21 mouse cellular contexts compared by ENCODE assay signal in the genomic region with DNA sequence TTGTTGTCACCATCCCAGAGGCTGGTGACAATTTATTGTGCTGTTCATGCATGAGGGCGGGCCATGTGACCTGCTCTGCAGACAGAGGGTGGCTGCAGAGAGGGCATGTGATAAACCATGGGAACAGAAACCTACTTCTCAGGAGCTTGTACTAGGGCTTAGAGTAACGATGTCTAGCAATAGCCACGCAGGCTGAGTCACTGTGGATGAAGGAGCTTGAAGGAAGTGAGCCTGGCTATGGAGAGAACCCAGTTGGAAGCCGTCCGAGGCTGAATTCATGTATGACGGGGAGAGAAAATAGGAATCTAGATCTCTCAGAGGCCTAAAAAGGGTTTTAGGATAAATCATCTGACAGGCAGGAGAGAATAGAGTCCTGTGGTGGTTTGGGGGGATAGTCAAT.
DNase-seq lines count a peak whose midpoint lies in the region; ATAC-seq lines count a peak whose summit lies in the region.
"Had no signal": no experiment of that assay in that cellular context is flagged by ENCODE, and none has a peak within 500 bp of the region (broad histone marks: within the 10 kb centered on the region; RNA-seq: fewer than 3 reads in every experiment).

No protein-coding gene starts in this region.

- ATAC-seq in intestine, embryonic 14.5 days (replicated peaks; ENCODE audit: low FRiP score, low TSS enrichment, low read depth), result no peak
- no peak for ATAC-seq in intestine, embryonic 16.5 days
- ATAC-seq in stomach, embryonic 14.5 days (ENCODE audit: insufficient number of reproducible peaks, insufficient read depth, low FRiP score, low read depth), result no peak
- ATAC-seq: forebrain, embryonic 16.5 days; hindbrain, embryonic 16.5 days; inflammation-experienced regulatory T-cells, adult 6 months had no signal

- peaks cover 13% of the 10 kb centered on the region; the same call in 1 of the 2 replicates for H3K4me1 ChIP-seq in intestine, embryonic 14.5 days (replicated peaks; ENCODE audit: control insufficient read depth, insufficient read depth, low read length)
- H3K4me1 ChIP-seq in intestine, embryonic 16.5 days (ENCODE audit: control insufficient read depth, insufficient read depth, low read length), result peaks cover 6% of the 10 kb centered on the region; the same call in 1 of the 2 replicates
- H3K4me1 ChIP-seq in stomach, embryonic 14.5 days (ENCODE audit: control insufficient read depth, insufficient read depth, low read length), result peaks cover 8% of the 10 kb centered on the region; the same call in 1 of the 2 replicates
- H3K4me1 ChIP-seq: forebrain, embryonic 12.5 days; hindbrain, embryonic 12.5 days had no signal

- no peaks in the 10 kb centered on the region for H3K27me3 ChIP-seq in intestine, embryonic 14.5 days (replicated peaks; ENCODE audit: control insufficient read depth, insufficient read depth, low read length)
- no peaks in the 10 kb centered on the region for H3K27me3 ChIP-seq in intestine, embryonic 16.5 days (replicated peaks; ENCODE audit: control insufficient read depth, insufficient read depth, low read length)
- H3K27me3 ChIP-seq in stomach, embryonic 14.5 days (ENCODE audit: control insufficient read depth, insufficient read depth, low read length), result no peaks in the 10 kb centered on the region
- H3K27me3 ChIP-seq: embryonic facial prominence, embryonic 13.5 days; forebrain, embryonic 12.5 days; hindbrain, embryonic 12.5 days had no signal

- no peaks in the 10 kb centered on the region for H3K9me3 ChIP-seq in intestine, embryonic 14.5 days (ENCODE audit: control insufficient read depth, low read length)
- no peaks in the 10 kb centered on the region for H3K9me3 ChIP-seq in intestine, embryonic 16.5 days (ENCODE audit: control insufficient read depth, low read length)
- no peaks in the 10 kb centered on the region for H3K9me3 ChIP-seq in stomach, embryonic 14.5 days (ENCODE audit: control insufficient read depth, low read depth, low read length)
- H3K9me3 ChIP-seq: embryonic facial prominence, embryonic 13.5 days; forebrain, embryonic 12.5 days; hindbrain, embryonic 12.5 days had no signal

- H3K4me3 ChIP-seq in intestine, embryonic 14.5 days (ENCODE audit: low read depth, low read length), result no peak overlapping the region
- no peak overlapping the region for H3K4me3 ChIP-seq in intestine, embryonic 16.5 days (ENCODE audit: low read length)
- no peak overlapping the region for H3K4me3 ChIP-seq in stomach, embryonic 14.5 days (ENCODE audit: low read depth, low read length)
- H3K4me3 ChIP-seq: embryonic facial prominence, embryonic 13.5 days; forebrain, embryonic 12.5 days; gastrocnemius, adult 2 months; hindbrain, embryonic 12.5 days had no signal

- no peaks in the 10 kb centered on the region for H3K36me3 ChIP-seq in intestine, embryonic 14.5 days (ENCODE audit: control insufficient read depth, insufficient read depth, low read length)
- H3K36me3 ChIP-seq in intestine, embryonic 16.5 days (ENCODE audit: control insufficient read depth, insufficient read depth, low read length), result no peaks in the 10 kb centered on the region
- no peaks in the 10 kb centered on the region for H3K36me3 ChIP-seq in stomach, embryonic 14.5 days (ENCODE audit: control insufficient read depth, insufficient read depth, low read length)
- H3K36me3 ChIP-seq: embryonic facial prominence, embryonic 13.5 days; forebrain, embryonic 12.5 days; hindbrain, embryonic 12.5 days had no signal

- WGBS in intestine, embryonic 14.5 days, result 89% methylated on average over 6 of the region's 6 CpGs
- WGBS in intestine, embryonic 16.5 days, result 94% methylated on average over 6 of the region's 6 CpGs
- 90% methylated on average over 6 of the region's 6 CpGs for WGBS in stomach, embryonic 14.5 days

- H3K4me2 ChIP-seq in intestine, embryonic 14.5 days (ENCODE audit: low read length), result no peak overlapping the region
- no peak overlapping the region for H3K4me2 ChIP-seq in intestine, embryonic 16.5 days (ENCODE audit: low read depth, low read length)
- no peak overlapping the region for H3K4me2 ChIP-seq in stomach, embryonic 14.5 days (replicated peaks; ENCODE audit: low read depth, low read length)
- H3K4me2 ChIP-seq: embryonic facial prominence, embryonic 13.5 days; forebrain, embryonic 12.5 days; heart, embryonic 11.5 days; hindbrain, embryonic 12.5 days had no signal

- peak; percentile 12 for DNase-seq in intestine, embryonic 14.5 days (ENCODE audit: low spot score)
- DNase-seq in right cerebral cortex, adult 18-20 months, result peak; percentile 61
- DNase-seq in right cerebral cortex, postnatal 25 days, result no peak
- no peak for DNase-seq in T-cell, adult 2 months (ENCODE audit: low spot score)
- DNase-seq: adrenal gland, adult 8-10 months; adrenal gland, postnatal 36 days; cerebellum, adult 11-12 months; cerebellum, adult 9-10 months; cerebellum, postnatal 25 days; gastrocnemius, adult 2 months; heart, adult 18-20 months; heart, postnatal 36 days had no signal

- no peak overlapping the region for H3K9ac ChIP-seq in intestine, embryonic 14.5 days (ENCODE audit: low read length)
- no peak overlapping the region for H3K9ac ChIP-seq in intestine, embryonic 16.5 days (ENCODE audit: low read depth, low read length)
- no peak overlapping the region for H3K9ac ChIP-seq in stomach, embryonic 14.5 days (replicated peaks; ENCODE audit: low read depth, low read length)
- H3K9ac ChIP-seq: embryonic facial prominence, embryonic 13.5 days; forebrain, embryonic 12.5 days; hindbrain, embryonic 12.5 days had no signal

- peak overlapping the region; percentile 80; the same call in 1 of the 2 replicates for H3K27ac ChIP-seq in intestine, embryonic 14.5 days (ENCODE audit: low read depth)
- no peak overlapping the region for H3K27ac ChIP-seq in intestine, embryonic 16.5 days (ENCODE audit: low read length)
- peak overlapping the region; percentile 73; the same call in 1 of the 2 replicates for H3K27ac ChIP-seq in stomach, embryonic 14.5 days (ENCODE audit: low read length)
- H3K27ac ChIP-seq: embryonic facial prominence, embryonic 13.5 days; forebrain, embryonic 12.5 days; gastrocnemius, adult 2 months; hindbrain, embryonic 12.5 days had no signal

Comparison
In these comparisons a context has a peak if more than half of its experiments do, and no peak if none do; other contexts are left out.
1. DNase-seq: peak in intestine, embryonic 14.5 days (single experiment) and right cerebral cortex, adult 18-20 months (single experiment); none in right cerebral cortex, postnatal 25 days (single experiment) and T-cell, adult 2 months (single experiment).